Mouse (Mus musculus): ENCODE results near the gene Fam171a1.

Fam171a1 gene

GRCm38 (mm10) chr2:3139065-3139464, 25.0 kb downstream of the Fam171a1 start:
- DNase-seq: peak; percentile 87

GRCm38 (mm10) chr2:3139578-3139977, 25.6 kb downstream of the Fam171a1 start:
- no peak for DNase-seq

GRCm38 (mm10) chr2:3140585-3140984, 26.6 kb downstream of the Fam171a1 start:
- peak; percentile 87 for DNase-seq

- DNase-seq: no peak
These were observed 27.8 kb downstream of the Fam171a1 start for GRCm38 (mm10) chr2:3141804-3142203.

GRCm38 (mm10) chr2:3144291-3144690, 30.3 kb downstream of the Fam171a1 start:
- DNase-seq: peak; percentile 41

DNA sequence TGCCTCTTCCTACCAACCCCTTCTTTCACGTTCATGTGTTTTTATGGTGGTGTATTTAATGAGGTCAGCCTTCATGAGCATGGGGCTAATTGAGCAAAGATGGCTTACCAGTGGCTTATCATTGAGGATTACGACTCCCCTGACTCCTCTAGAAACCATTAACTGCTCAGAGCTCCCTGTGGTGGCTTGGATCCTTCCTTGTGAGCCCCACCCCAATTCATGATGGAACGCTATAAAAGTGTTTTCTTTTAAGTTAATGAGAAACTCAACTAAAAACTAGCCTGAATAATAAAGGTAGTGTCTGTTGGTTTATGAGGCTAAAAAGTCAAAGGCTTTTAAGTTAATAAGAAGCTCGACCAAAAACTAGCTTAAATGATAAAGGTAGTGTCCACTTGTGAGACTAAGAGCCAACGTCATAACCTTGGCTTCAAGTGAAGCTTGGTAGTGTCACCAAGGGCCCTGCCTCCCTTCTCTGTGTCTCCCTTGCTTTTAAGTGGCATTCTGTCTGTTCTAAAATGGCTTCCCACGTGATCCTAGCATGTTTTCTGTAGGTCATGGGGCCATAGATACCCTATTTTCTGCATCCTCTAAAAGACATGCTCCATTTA, 33.6 kb downstream of the Fam171a1 start:
- DNase-seq: no peak

DNA sequence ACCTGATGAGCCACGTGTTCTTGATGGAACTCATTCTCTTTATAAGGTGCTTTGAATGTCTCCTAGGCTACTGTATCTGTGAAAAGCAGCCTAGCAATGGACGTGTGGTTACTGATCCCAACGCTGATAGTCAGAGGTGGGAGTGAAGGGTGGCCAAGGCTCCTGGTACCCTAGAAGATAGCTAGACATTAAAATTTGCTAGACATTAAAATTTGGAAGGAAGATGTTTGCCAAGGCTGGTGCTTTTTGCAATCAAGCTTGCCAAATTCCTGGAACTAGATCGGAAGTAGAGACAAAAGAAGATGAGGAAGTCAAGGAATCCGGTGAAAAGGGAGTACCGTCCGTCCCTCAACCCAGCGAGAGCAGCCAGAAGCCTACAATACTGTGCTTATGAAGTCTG, 34.7 kb downstream of the Fam171a1 start:
- peak; percentile 91 for DNase-seq

DNA sequence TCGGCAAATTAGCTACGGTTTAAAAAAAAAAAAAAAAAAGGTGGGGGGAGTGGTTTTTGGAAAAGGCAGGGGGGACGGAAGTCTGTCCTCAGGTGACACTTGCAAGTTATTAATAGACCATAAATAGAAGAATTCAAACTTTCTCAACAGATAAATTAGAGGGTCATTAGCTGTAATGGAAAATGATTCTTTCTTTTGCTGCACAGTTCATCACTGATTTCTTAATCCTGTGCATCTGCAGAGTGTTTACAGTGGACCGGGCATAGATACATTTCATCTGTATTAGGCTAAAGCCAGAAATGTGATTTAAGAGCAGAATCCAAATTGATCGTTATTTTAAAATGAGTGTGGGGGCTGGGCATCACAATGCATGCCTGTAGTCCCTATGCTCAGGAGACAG, 36.3 kb downstream of the Fam171a1 start:
- no peak for DNase-seq

GRCm38 (mm10) chr2:3151336-3151735, 37.3 kb downstream of the Fam171a1 start:
- no peak for DNase-seq

GRCm38 (mm10) chr2:3154091-3154665, 40.2 kb downstream of the Fam171a1 start:
- DNase-seq: no peak

- no peak for DNase-seq
These were observed 41.0 kb downstream of the Fam171a1 start for GRCm38 (mm10) chr2:3154986-3155385.

DNA sequence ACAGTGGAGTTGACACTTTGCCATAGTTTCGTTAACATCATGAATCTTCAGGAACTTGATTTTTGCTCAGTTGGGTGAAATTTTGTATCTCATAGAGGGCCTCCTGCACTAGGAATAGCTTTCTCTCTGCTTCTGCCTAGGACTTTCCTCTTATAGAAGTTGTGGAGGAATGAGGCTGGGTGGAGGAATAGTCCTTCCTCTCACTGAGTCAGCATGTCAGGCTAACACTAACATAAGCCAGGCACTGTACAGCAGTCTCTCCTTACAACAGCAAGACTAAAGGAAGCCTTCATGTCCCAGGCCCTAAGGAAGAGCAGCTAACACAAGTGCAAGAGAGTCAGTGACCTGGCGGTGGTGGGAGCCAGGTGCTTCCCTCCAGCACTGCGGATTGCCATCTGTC, 43.0 kb downstream of the Fam171a1 start:
- no peak for DNase-seq

DNA sequence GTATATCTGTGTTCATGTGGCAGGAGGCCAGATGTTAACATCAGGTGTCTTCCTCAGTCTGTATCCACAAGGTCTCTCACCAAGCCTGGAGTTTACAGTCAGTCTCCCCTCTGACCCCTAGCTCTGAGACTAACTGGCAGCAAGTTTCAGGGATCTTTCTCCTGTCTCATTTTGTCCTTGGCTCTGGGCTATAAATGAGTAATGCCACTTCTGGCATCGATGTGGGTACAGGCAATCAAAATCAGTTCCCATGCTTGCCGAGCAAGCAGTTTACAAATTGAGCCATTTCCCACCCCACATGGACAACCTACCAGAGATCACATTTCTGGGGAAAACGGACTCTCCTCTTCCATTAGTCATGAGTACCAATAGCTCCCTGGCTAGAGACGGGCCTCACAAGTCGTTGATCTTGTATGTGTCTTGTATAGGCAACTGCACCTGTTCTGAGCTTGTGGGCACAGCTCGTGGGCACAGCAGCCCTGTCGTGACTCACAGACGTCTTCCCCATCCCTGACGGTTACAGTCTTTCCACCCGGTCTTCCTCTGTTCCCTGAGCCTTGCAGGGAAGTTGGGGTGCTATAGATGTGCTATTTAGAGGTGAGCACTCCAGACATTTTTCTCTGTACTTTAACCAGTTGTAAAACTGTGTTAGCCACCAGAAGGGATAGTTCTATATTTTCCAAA, 43.8 kb downstream of the Fam171a1 start:
- DNase-seq: no peak

GRCm38 (mm10) chr2:3158682-3159412, 44.8 kb downstream of the Fam171a1 start:
- DNase-seq: no peak

GRCm38 (mm10) chr2:3161578-3161977, 47.6 kb downstream of the Fam171a1 start:
- no peak for DNase-seq

DNA sequence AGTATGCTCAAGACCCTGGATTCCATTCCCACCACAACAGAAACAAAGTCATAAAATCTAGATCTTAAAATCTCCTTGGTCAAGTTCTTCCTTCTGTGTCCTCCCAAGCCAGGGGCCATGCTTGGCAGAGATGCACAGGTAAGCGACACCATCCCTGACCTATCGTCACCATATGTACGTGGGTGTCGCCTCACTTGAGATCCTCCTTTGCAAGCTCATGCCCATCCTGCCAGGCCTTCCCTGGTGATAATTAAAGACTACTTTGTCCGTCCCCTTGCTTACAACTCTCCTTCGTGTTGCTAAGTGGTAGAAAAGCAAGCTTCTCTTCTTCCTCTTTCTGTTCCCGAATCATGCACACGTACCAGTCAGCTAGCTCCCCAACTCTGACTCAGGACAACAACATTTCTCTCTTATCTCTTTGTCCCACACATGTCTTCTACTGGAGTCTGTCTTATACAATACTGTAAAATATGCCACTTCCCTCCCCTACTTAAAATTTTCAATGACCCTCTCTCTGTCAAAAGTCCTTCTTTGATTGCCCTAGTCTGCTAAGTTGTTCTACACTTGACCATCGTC, 49.6 kb downstream of the Fam171a1 start:
- peak; percentile 88 for DNase-seq

GRCm38 (mm10) chr2:3165037-3165600, 51.1 kb downstream of the Fam171a1 start:
- peak; percentile 96 for DNase-seq

GRCm38 (mm10) chr2:3165890-3166605, 52.0 kb downstream of the Fam171a1 start:
- DNase-seq: no peak

- DNase-seq: no peak
These were observed 54.8 kb downstream of the Fam171a1 start for GRCm38 (mm10) chr2:3168719-3169402.

GRCm38 (mm10) chr2:3169403-3169747, 55.4 kb downstream of the Fam171a1 start:
- DNase-seq: no peak

DNA sequence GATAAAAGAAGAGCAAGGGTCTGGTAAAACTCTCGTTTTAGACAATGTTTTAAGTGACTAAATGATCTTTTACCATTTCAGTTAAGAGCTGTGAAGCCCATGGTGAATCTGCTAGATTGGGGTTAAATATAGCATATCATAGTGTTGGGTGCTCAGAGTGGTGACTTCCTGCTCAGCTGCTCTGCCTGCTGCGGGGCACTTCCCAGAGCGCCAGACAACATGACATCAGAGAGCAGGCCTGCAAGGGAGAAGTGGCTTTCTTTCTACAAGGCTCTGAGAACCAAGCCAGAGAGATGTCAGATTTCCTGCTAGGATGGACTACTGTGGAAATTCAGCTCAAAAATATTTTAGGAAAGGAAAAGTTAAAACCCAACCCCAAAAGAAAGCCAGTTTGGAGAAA, 57.8 kb downstream of the Fam171a1 start:
- peak; percentile 93 for DNase-seq

DNA sequence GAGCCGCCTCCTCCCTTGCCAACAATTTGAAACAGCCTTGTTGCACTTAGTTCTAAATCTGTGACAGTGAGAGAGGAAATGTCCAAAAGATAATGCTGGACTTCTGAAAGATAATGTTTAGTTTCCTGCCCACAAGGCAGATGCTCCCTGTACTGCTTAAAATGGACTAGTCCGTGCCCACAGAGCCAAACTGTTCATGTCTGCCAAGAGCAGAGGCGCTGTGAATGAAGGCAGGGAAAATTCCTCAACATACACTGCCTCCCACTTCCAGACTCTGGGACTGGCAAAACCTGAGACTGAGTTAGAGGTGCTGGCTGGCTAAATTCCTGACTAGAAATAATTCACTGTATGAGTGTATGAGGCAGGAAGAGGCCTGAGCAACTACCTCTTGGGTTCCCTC, 58.6 kb downstream of the Fam171a1 start:
- DNase-seq: no peak

All from heart, adult 11 months (tissue).